Mouse (Mus musculus): Measurements from ENCODE around the gene Pcdh9.
A peak's percentile ranks its signal among the peaks of the same experiment; 100 is the strongest.

Gene Pcdh9

GRCm38 (mm10) chr14:93890519-93891370, at the start of gene Pcdh9:
TSS of gene Pcdh9 (minus strand) at chr14:93890679.
- peak; percentile 52 for DNase-seq (ENCODE audit: low read depth, low spot score)

GRCm38 (mm10) chr14:93906928-93907327, 16.4 kb upstream of the Pcdh9 start:
- no peak for DNase-seq (ENCODE audit: low read depth, low spot score)

- no peak for DNase-seq (ENCODE audit: low read depth, low spot score)
Observed at GRCm38 (mm10) chr14:93898533-93898932, 8.1 kb upstream of the Pcdh9 start.

GRCm38 (mm10) chr14:93895131-93895530, 4.7 kb upstream of the Pcdh9 start:
- no peak for DNase-seq (ENCODE audit: low read depth, low spot score)

- no peak for DNase-seq (ENCODE audit: low read depth, low spot score)
Observed at GRCm38 (mm10) chr14:93891371-93891746, 880 bp upstream of the Pcdh9 start.

GRCm38 (mm10) chr14:93889839-93890518, 500 bp downstream of the Pcdh9 start:
- no peak for DNase-seq (ENCODE audit: low read depth, low spot score)

GRCm38 (mm10) chr14:93889231-93889630, 1.2 kb downstream of the Pcdh9 start:
- DNase-seq (ENCODE audit: low read depth, low spot score) = no peak

- no peak for DNase-seq (ENCODE audit: low read depth, low spot score)
Observed at GRCm38 (mm10) chr14:93888346-93888745, 2.1 kb downstream of the Pcdh9 start.

GRCm38 (mm10) chr14:93887066-93887465, 3.4 kb downstream of the Pcdh9 start:
- DNase-seq (ENCODE audit: low read depth, low spot score) = no peak

GRCm38 (mm10) chr14:93885551-93886084, 4.9 kb downstream of the Pcdh9 start:
- no peak for DNase-seq (ENCODE audit: low read depth, low spot score)

- peak; percentile 46 for DNase-seq (ENCODE audit: low read depth, low spot score)
Observed at GRCm38 (mm10) chr14:93884467-93884866, 6.0 kb downstream of the Pcdh9 start.

- no peak for DNase-seq (ENCODE audit: low read depth, low spot score)
Observed at GRCm38 (mm10) chr14:93880071-93880470, 10.4 kb downstream of the Pcdh9 start.

GRCm38 (mm10) chr14:93875968-93876367, 14.5 kb downstream of the Pcdh9 start:
- DNase-seq (ENCODE audit: low read depth, low spot score) = no peak

GRCm38 (mm10) chr14:93868211-93868610, 22.3 kb downstream of the Pcdh9 start:
- no peak for DNase-seq (ENCODE audit: low read depth, low spot score)

- DNase-seq (ENCODE audit: low read depth, low spot score) = no peak
Observed at GRCm38 (mm10) chr14:93858069-93858468, 32.4 kb downstream of the Pcdh9 start.

GRCm38 (mm10) chr14:93846091-93846677, 44.3 kb downstream of the Pcdh9 start:
- DNase-seq (ENCODE audit: low read depth, low spot score) = no peak

GRCm38 (mm10) chr14:93842686-93843288, 47.7 kb downstream of the Pcdh9 start:
- DNase-seq (ENCODE audit: low read depth, low spot score) = no peak

- DNase-seq (ENCODE audit: low read depth, low spot score) = no peak
Observed at GRCm38 (mm10) chr14:93832511-93832910, 58.0 kb downstream of the Pcdh9 start.

- no peak for DNase-seq (ENCODE audit: low read depth, low spot score)
Observed at GRCm38 (mm10) chr14:93827159-93827558, 63.3 kb downstream of the Pcdh9 start.

- no peak for DNase-seq (ENCODE audit: low read depth, low spot score)
Observed at GRCm38 (mm10) chr14:93826042-93826462, 64.4 kb downstream of the Pcdh9 start.

GRCm38 (mm10) chr14:93818845-93819244, 71.6 kb downstream of the Pcdh9 start:
- no peak for DNase-seq (ENCODE audit: low read depth, low spot score)

GRCm38 (mm10) chr14:93817591-93817990, 72.9 kb downstream of the Pcdh9 start:
- DNase-seq (ENCODE audit: low read depth, low spot score) = no peak

Measured in retina, adult 2 months (tissue).